Mouse (Mus musculus): ENCODE measurements around the gene Selenop.

- no peak for TF ChIP-seq CTCF (IDR thresholded peaks at IDR 0.05; ENCODE audit: low read depth, low read length)
- TF ChIP-seq POLR2A (IDR thresholded peaks at IDR 0.05; ENCODE audit: borderline replicate concordance, low read depth, low read length): no peak
Observed at GRCm38 (mm10) chr15:3295986-3296385, 27.6 kb downstream of the Selenop start.
